Mouse (Mus musculus) heart, embryonic 14.5 days (tissue): ENCODE data around the gene Asb15. TPM values are rescaled to one million over a fixed set of nuclear protein-coding genes. Genes with fewer than 3 reads are reported as not detected.

Source experiments
- ATAC-seq: fragments of 200-750 bp; cut with Nextera tagmentation; 2 replicates; pipeline ENCODE4 v1.8.0; 2017; ENCODE audit warnings: low read depth, moderate TSS enrichment; ENCODE audit not compliant: insufficient number of reproducible peaks, insufficient read depth, low FRiP score
- H3K27ac ChIP-seq, 2 experiments: fragments of 200-500 bp in 1 of 2; fragments of 300-500 bp in 1 of 2; sonication (generic) in 1 of 2; replicated peaks in 1 of 2; 2 replicates each; pipeline ENCODE4 v1.5.1; 2012 to 2014; ENCODE audit warnings: low read depth in 2 of 2, low read length in 2 of 2, control low read depth in 1 of 2, mild to moderate bottlenecking in 1 of 2, mixed read lengths in 1 of 2; ENCODE audit not compliant: control insufficient read depth in 1 of 2, insufficient read depth in 1 of 2
- H3K27me3 ChIP-seq: fragments of 300-500 bp; sonication (generic); 2 replicates; pipeline ENCODE4 v1.6.1; 2014; ENCODE audit warnings: mild to moderate bottlenecking, low read length, control low read depth; ENCODE audit not compliant: control insufficient read depth, insufficient read depth
- H3K36me3 ChIP-seq: fragments of 300-500 bp; sonication (generic); 2 replicates; pipeline ENCODE4 v1.6.1; 2014; ENCODE audit warnings: mild to moderate bottlenecking, control low read depth, low read length, mixed read lengths; ENCODE audit not compliant: control insufficient read depth, insufficient read depth
- H3K4me1 ChIP-seq, 2 experiments: fragments of 200-500 bp in 1 of 2; fragments of 300-500 bp in 1 of 2; sonication (generic) in 1 of 2; 2 replicates each; pipeline ENCODE4 v1.6.1; 2012 to 2014; ENCODE audit warnings: low read length in 2 of 2, control low read depth in 1 of 2, mixed read lengths in 1 of 2; ENCODE audit not compliant: control insufficient read depth in 2 of 2, insufficient read depth in 2 of 2
- H3K4me2 ChIP-seq: fragments of 300-500 bp; sonication (generic); 2 replicates; pipeline ENCODE4 v1.6.1; 2014; ENCODE audit warnings: mild to moderate bottlenecking, low read length
- H3K4me3 ChIP-seq, 2 experiments: fragments of 200-500 bp in 1 of 2; fragments of 300-500 bp in 1 of 2; sonication (generic) in 1 of 2; 2 replicates each; pipeline ENCODE4 v1.5.1; 2012 to 2014; ENCODE audit warnings: low read length in 2 of 2, mild to moderate bottlenecking in 2 of 2, control low read depth in 1 of 2, low read depth in 1 of 2, moderate library complexity in 1 of 2; ENCODE audit not compliant: control insufficient read depth in 1 of 2, insufficient read depth in 1 of 2
- H3K9ac ChIP-seq: fragments of 300-500 bp; sonication (generic); 2 replicates; pipeline ENCODE4 v1.6.1; 2014; ENCODE audit warnings: mild to moderate bottlenecking, low read length
- H3K9me3 ChIP-seq: fragments of 300-500 bp; sonication (generic); 2 replicates; pipeline ENCODE4 v1.6.1; 2016; ENCODE audit warnings: low read length, control low read depth; ENCODE audit not compliant: control insufficient read depth
- WGBS: fragments of 180-500 bp; shearing (Covaris S2); extraction: QIAGEN DNeasy Blood & Tissue Kit; methylation state at CpG from one replicate; pipeline ENCODE4 v1.1.7; 2014; 5-methylcytosine and 5-hydroxymethylcytosine counted together
- polyA plus RNA-seq: library from polyadenylated mRNA; unstranded; fragments of >200 nt; fragmentation: Nextera tagmentation; extraction: Ambion mirVana; gene quantifications from 2 replicates; pipeline ENCODE4 v1.2.1, GENCODE M21; 2014

Asb15 gene
- polyA plus RNA-seq, 1 experiment from 2014 or later: 0.49 TPM

- Histone ChIP-seq H3K27me3 (no peaks in the 10 kb centered on the region), H3K9me3 (no peaks in the 10 kb centered on the region), H3K9ac (no peak overlapping the region), H3K36me3 (no peaks in the 10 kb centered on the region), H3K4me2 (peak overlapping the region; percentile 3; the same call in 1 of the 2 replicates), H3K4me3 (no peak overlapping the region), H3K27ac (peak overlapping the region; percentile 14 to 72), H3K4me1 (peaks cover 9 to 32% of the 10 kb centered on the region in 2 experiments)
- ATAC-seq: no peak
- WGBS: 13% methylated on average over 6 of the region's 6 CpGs
These were observed 15.2 kb downstream of the Asb15 start for GRCm38 (mm10) chr6:24543119-24543591.

DNA sequence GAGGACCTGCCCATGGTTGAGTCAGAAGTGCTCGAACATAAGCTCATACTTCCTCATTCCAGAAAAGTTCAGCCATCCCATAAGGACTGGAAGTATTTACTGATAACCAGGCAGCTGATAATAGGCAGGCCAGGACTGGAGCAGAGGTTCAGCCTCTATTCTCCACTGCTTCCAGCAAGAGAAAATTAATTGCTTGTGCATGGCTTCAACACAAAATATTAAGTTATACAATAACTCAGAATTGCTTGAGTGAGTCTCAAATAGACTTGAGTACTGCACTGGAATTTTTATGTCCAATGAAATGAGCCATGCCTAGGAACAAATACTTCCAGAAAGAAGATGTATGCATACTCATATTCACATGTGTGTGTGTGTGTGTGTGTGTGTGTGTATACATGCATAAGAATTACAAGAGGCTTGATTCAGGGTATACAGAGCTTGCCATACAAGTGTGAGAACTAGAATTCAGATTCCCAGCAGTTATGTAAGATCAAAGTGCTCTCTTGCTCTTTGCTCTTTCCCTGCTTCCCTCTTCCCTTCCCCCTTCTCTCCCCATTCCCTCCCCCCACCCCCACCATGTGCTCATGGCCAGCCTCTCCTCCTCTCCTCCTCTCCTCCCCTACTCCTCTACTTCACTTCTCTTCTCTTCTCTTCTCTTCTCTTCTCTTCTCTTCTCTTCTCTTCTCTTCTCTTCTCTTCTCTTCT, 18.9 kb downstream of the Asb15 start:
- Histone ChIP-seq H3K4me1 (peaks cover 9 to 28% of the 10 kb centered on the region in 2 experiments), H3K27me3 (no peaks in the 10 kb centered on the region), H3K9me3 (no peaks in the 10 kb centered on the region), H3K9ac (no peak overlapping the region), H3K36me3 (no peaks in the 10 kb centered on the region), H3K27ac (peak overlapping the region; percentile 57 to 76; a peak in 3 of 4 replicates), H3K4me2 (peak overlapping the region; percentile 31), H3K4me3 (no peak overlapping the region)
- WGBS: 0% methylated on average over 1 of the region's 1 CpGs
- peak; percentile 47; the same call in 1 of the 2 replicates for ATAC-seq

GRCm38 (mm10) chr6:24549801-24550200, 21.9 kb downstream of the Asb15 start:
- Histone ChIP-seq H3K36me3 (no peaks in the 10 kb centered on the region), H3K9ac (no peak overlapping the region), H3K27ac (no peak overlapping the region), H3K4me1 (peaks cover 7 to 31% of the 10 kb centered on the region in 2 experiments), H3K27me3 (no peaks in the 10 kb centered on the region), H3K4me3 (no peak overlapping the region), H3K9me3 (no peaks in the 10 kb centered on the region), H3K4me2 (no peak overlapping the region)
- 65% methylated on average over 2 of the region's 2 CpGs for WGBS
- no peak for ATAC-seq

DNA sequence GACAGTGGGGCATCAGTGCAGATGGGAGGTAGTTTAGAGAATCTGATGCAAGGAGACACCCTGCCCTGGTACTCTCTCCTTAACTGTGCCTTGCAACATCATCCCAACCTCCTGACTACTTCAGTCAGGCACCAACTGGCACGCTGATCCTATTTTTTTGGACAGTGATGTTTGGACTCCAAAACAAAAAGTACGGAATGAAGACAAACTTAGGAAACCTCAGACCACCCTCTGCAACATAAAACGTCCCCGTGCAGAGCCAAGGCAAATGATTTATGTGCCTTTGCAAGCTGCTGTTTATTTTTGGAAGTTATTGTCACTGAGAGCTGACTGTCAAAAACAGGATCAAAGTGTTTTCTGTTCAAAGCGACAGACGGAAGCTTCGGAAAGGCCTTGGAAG, 24.1 kb downstream of the Asb15 start:
- Histone ChIP-seq H3K27me3 (no peaks in the 10 kb centered on the region), H3K4me1 (peaks cover 7 to 31% of the 10 kb centered on the region in 2 experiments), H3K4me2 (peak overlapping the region; percentile 33), H3K27ac (no peak overlapping the region), H3K9me3 (no peaks in the 10 kb centered on the region), H3K9ac (no peak overlapping the region; the same call in 1 of the 2 replicates), H3K4me3 (no peak overlapping the region), H3K36me3 (no peaks in the 10 kb centered on the region)
- WGBS: 33% methylated on average over 7 of the region's 7 CpGs
- no peak for ATAC-seq

GRCm38 (mm10) chr6:24554427-24555086, 26.6 kb downstream of the Asb15 start:
- Histone ChIP-seq H3K9me3 (no peaks in the 10 kb centered on the region), H3K4me3 (no peak overlapping the region), H3K27ac (peak overlapping the region; percentile 2 to 16; a peak in 1 of 4 replicates), H3K4me1 (peaks cover 7 to 31% of the 10 kb centered on the region in 2 experiments), H3K9ac (no peak overlapping the region), H3K4me2 (peak overlapping the region; percentile 38), H3K27me3 (no peaks in the 10 kb centered on the region), H3K36me3 (no peaks in the 10 kb centered on the region)
- ATAC-seq: no peak
- WGBS: 52% methylated on average over 11 of the region's 11 CpGs

DNA sequence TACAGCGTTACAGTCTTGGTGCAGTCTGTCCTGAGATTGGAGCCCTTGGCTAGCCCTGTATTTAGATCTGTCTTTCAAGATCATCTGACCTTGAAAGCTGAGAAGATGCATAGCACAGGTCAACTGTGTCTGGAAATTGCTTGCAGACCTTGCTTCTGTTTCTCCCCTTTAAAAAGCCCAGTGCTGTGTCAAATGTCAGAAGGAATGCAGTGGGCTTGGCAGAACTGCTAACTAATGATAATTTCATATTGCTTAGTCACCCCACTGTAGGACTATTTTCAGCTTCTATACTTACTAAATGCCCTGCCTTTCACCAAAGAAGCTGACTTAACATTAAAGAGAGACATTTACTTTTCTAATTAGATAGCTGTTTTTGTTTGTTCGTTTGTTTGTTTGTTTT, 27.5 kb downstream of the Asb15 start:
- Histone ChIP-seq H3K36me3 (no peaks in the 10 kb centered on the region), H3K9me3 (no peaks in the 10 kb centered on the region), H3K27me3 (no peaks in the 10 kb centered on the region), H3K9ac (no peak overlapping the region), H3K4me2 (no peak overlapping the region), H3K4me1 (peaks cover 7 to 31% of the 10 kb centered on the region in 2 experiments), H3K4me3 (no peak overlapping the region), H3K27ac (peak overlapping the region; percentile 21 to 42; a peak in 3 of 4 replicates)
- no peak for ATAC-seq
- 58% methylated on average over 2 of the region's 2 CpGs for WGBS

DNA sequence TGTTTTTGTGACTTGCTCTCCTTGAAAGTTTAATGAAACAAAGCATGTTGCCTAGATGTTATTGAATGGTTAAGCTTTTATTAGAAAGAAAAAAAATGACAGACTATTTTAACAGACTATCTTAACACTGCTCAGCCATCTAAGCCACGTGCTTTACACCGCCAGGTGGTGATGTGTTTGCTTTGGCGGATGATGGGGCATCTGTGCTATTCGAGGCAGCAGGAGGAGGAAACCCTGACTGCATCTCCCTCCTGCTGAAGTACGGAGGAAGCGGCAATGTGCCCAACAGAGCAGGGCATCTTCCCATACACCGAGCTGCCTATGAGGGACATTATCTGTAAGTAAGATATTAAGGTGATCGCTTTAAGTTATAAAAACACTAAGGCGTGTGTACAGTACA, 36.1 kb downstream of the Asb15 start:
- Histone ChIP-seq H3K4me2 (no peak overlapping the region), H3K4me1 (no peaks in the 10 kb centered on the region; a peak in 1 of 4 replicates), H3K27ac (no peak overlapping the region), H3K9me3 (no peaks in the 10 kb centered on the region), H3K4me3 (no peak overlapping the region), H3K27me3 (no peaks in the 10 kb centered on the region), H3K9ac (no peak overlapping the region), H3K36me3 (no peaks in the 10 kb centered on the region)
- 55% methylated on average over 9 of the region's 9 CpGs for WGBS
- ATAC-seq: no peak
